Mouse (Mus musculus): ENCODE results near the gene Clstn1. TPM values are rescaled to one million over a fixed set of nuclear protein-coding genes. Genes with fewer than 3 reads are reported as not detected.
A peak's percentile ranks its signal among the peaks of the same experiment; 100 is the strongest.

The Clstn1 gene
- total and polyA plus RNA-seq, 3 experiments: 6.1 to 26.6 TPM; not detected in 1

GRCm38 (mm10) chr4:149648031-149648805 lies 62.0 kb downstream of the Clstn1 start:
- Histone ChIP-seq H3K36me3 (ENCODE audit: control insufficient read depth in 1 of 2, insufficient read depth in 2 of 2, low read length in 2 of 2) (peaks cover 0 to 8% of the 10 kb centered on the region in 2 experiments; a peak in 2 of 4 replicates), H3K27me3 (ENCODE audit: control insufficient read depth in 1 of 2, insufficient read depth in 2 of 2, low read length in 2 of 2) (no peaks in the 10 kb centered on the region), H3K9me3 (replicated peaks; ENCODE audit: insufficient read depth, low read length) (no peaks in the 10 kb centered on the region), H3K4me1 (ENCODE audit: control insufficient read depth in 1 of 2, insufficient read depth in 2 of 2, low read length in 2 of 2) (no peaks in the 10 kb centered on the region), H3K27ac (ENCODE audit: control insufficient read depth, low read depth, low read length) (no peak overlapping the region), H3K4me3 (ENCODE audit: control insufficient read depth in 1 of 2, insufficient read depth in 1 of 2, low read depth in 2 of 2, low read length in 2 of 2) (no peak overlapping the region), H3K9ac (ENCODE audit: control insufficient read depth, low read depth, low read length, poor library complexity, severe bottlenecking) (no peak overlapping the region), H3K79me2 (ENCODE audit: control insufficient read depth, insufficient read depth, low read length, poor library complexity) (no peaks in the 10 kb centered on the region)
- DNase-seq (ENCODE audit: low read depth, low spot score): no peak
- TF ChIP-seq POLR2A (IDR thresholded peaks at IDR 0.05; ENCODE audit: control insufficient read depth in 1 of 2, insufficient read depth in 1 of 2, low read depth in 1 of 2, low read length in 2 of 2, poor library complexity in 1 of 2) (peak in 1 of 2 experiments; percentile 22; a peak in 1 of 4 replicates), NELFE (IDR thresholded peaks at IDR 0.05; ENCODE audit: low read depth, low read length) (no peak), SMC3 (IDR thresholded peaks at IDR 0.05; ENCODE audit: low read depth, low read length) (no peak)

DNA sequence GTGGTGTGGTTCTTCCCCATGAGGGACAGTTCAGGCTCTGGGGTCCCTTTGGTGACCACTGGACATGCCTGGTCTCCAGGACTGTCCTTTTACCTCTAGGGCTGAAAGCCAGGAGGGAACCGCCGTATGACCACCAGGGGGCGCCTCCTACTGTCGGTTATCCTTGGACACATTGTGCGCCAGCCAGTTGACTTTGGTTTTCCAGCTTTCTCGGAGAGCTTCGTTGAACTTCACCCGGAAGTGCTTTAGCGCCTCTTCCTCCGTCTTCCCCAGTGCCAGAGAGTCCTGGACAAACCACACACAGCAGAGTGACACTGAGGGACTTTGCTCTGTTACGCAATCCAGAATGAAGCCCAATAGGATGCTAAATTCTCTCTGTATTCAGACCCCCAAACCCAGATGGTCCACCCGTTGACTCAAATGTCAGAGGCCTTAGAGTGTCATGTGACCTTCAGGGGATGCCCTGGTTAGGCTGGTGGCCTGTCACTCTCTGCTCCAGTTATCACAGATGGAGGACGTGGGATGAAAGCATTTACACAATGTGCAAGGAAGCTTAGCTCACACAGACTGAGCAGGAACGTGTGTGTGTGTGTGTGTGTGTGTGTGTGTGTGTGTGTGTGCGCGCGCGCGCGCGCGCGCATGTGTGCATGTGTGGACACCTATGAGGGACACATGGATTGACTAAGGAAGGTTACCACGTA lies 64.4 kb downstream of the Clstn1 start:
- no peak for TF ChIP-seq NRF1 (IDR thresholded peaks at IDR 0.05; ENCODE audit: insufficient read depth, low read depth, low read length, poor library complexity, severe bottlenecking)
- TF ChIP-seq TAL1 (IDR thresholded peaks at IDR 0.05; ENCODE audit: low read length): no peak
- no peak for TF ChIP-seq ZMIZ1 (IDR thresholded peaks at IDR 0.05; ENCODE audit: low read depth, low read length)
- peak; percentile 71 for TF ChIP-seq RAD21 (IDR thresholded peaks at IDR 0.05; ENCODE audit: low read depth, low read length)
- TF ChIP-seq ELF1 (IDR thresholded peaks at IDR 0.05; ENCODE audit: low read depth, low read length): no peak
- TF ChIP-seq SMC3 (IDR thresholded peaks at IDR 0.05; ENCODE audit: low read depth, low read length): peak; percentile 92
- no peak for TF ChIP-seq CHD1 (IDR thresholded peaks at IDR 0.05; ENCODE audit: low read depth, low read length)
- no peak for TF ChIP-seq TBP (IDR thresholded peaks at IDR 0.05; ENCODE audit: low read depth, low read length)
- TF ChIP-seq MAX (IDR thresholded peaks at IDR 0.05; ENCODE audit: low read length): no peak
- TF ChIP-seq ZC3H11A (IDR thresholded peaks at IDR 0.05; ENCODE audit: low read depth, low read length): peak; percentile 81
- peak; percentile 84 to 93 (median 85) for TF ChIP-seq CTCF (IDR thresholded peaks at IDR 0.05 in 2 of 3, conservative IDR thresholded peaks at IDR 0.05 in 1 of 3; ENCODE audit: control insufficient read depth in 1 of 3, insufficient read depth in 1 of 3, low read depth in 2 of 3, low read length in 3 of 3, poor library complexity in 1 of 3, severe bottlenecking in 1 of 3)
- Histone ChIP-seq H3K9ac (ENCODE audit: control insufficient read depth, low read depth, low read length, poor library complexity, severe bottlenecking) (no peak overlapping the region), H3K4me3 (ENCODE audit: control insufficient read depth in 1 of 2, insufficient read depth in 1 of 2, low read depth in 2 of 2, low read length in 2 of 2) (no peak overlapping the region), H3K27me3 (ENCODE audit: control insufficient read depth in 1 of 2, insufficient read depth in 2 of 2, low read length in 2 of 2) (no peaks in the 10 kb centered on the region), H3K4me1 (ENCODE audit: control insufficient read depth in 1 of 2, insufficient read depth in 2 of 2, low read length in 2 of 2) (no peaks in the 10 kb centered on the region), H3K9me3 (replicated peaks; ENCODE audit: insufficient read depth, low read length) (no peaks in the 10 kb centered on the region), H3K36me3 (ENCODE audit: control insufficient read depth in 1 of 2, insufficient read depth in 2 of 2, low read length in 2 of 2) (peaks cover 0 to 8% of the 10 kb centered on the region in 2 experiments; a peak in 2 of 4 replicates), H3K27ac (ENCODE audit: control insufficient read depth, low read depth, low read length) (no peak overlapping the region), H3K79me2 (ENCODE audit: control insufficient read depth, insufficient read depth, low read length, poor library complexity) (no peaks in the 10 kb centered on the region)
- DNase-seq (ENCODE audit: low read depth, low spot score): peak; percentile 62
